Mouse (Mus musculus): ENCODE data around the gene Ttc25. TPM values are rescaled to one million over a fixed set of nuclear protein-coding genes. Genes with fewer than 3 reads are reported as not detected.

Gene Ttc25
- polyA plus RNA-seq (2012; rRNA removed) = 0.04 and 0.07 TPM in 2 replicates

GRCm38 (mm10) chr11:100544832-100545745 lies at the start of gene Ttc25:
Gene Ttc25, plus strand, starts transcription at chr11:100545607.
- Histone ChIP-seq H3K4me3 (ENCODE audit: extremely low read depth, insufficient read depth, insufficient read length) (peak within 1 kb of the TSS; percentile 52), H3K27me3 (ENCODE audit: control insufficient read depth, insufficient read depth, low read length) (no peaks in the 10 kb centered on the region), H3K36me3 (ENCODE audit: control insufficient read depth, insufficient read depth, low read length) (no peaks in the 10 kb centered on the region), H3K27ac (ENCODE audit: insufficient read depth, low read length) (peak within 1 kb of the TSS; percentile 96), H3K4me1 (ENCODE audit: control insufficient read depth, insufficient read depth, insufficient read length) (peaks cover 9% of the 10 kb centered on the region)
- DNase-seq (ENCODE audit: low read depth in 1 of 2, low spot score in 2 of 2) = peak; percentile 81 to 83
- WGBS = 5% methylated on average over 28 of the region's 28 CpGs
- TF ChIP-seq CTCF (IDR thresholded peaks at IDR 0.05; ENCODE audit: extremely low read depth, insufficient read depth, insufficient read length, insufficient replicate concordance) (no peak), POLR2A (IDR thresholded peaks at IDR 0.05; ENCODE audit: low read depth, low read length) (peak; percentile 55)

- no peak for DNase-seq (ENCODE audit: low read depth in 1 of 2, low spot score in 2 of 2)
- no peaks in the 10 kb centered on the region for H3K4me1 ChIP-seq (ENCODE audit: control insufficient read depth, insufficient read depth, insufficient read length)
- no peaks in the 10 kb centered on the region for H3K27me3 ChIP-seq (ENCODE audit: control insufficient read depth, insufficient read depth, low read length)
- TF ChIP-seq CTCF (IDR thresholded peaks at IDR 0.05; ENCODE audit: extremely low read depth, insufficient read depth, insufficient read length, insufficient replicate concordance) (no peak), POLR2A (IDR thresholded peaks at IDR 0.05; ENCODE audit: low read depth, low read length) (no peak)
- H3K36me3 ChIP-seq (ENCODE audit: control insufficient read depth, insufficient read depth, low read length) = peaks cover 51% of the 10 kb centered on the region
- no peak overlapping the region for H3K27ac ChIP-seq (ENCODE audit: insufficient read depth, low read length)
- WGBS = 84% methylated on average over 3 of the region's 3 CpGs
- no peak overlapping the region for H3K4me3 ChIP-seq (ENCODE audit: extremely low read depth, insufficient read depth, insufficient read length)
Measured at GRCm38 (mm10) chr11:100500241-100500640, 45.2 kb upstream of the Ttc25 start.

- Histone ChIP-seq H3K27ac (ENCODE audit: insufficient read depth, low read length) (no peak overlapping the region), H3K4me3 (ENCODE audit: extremely low read depth, insufficient read depth, insufficient read length) (no peak overlapping the region), H3K27me3 (ENCODE audit: control insufficient read depth, insufficient read depth, low read length) (no peaks in the 10 kb centered on the region), H3K36me3 (ENCODE audit: control insufficient read depth, insufficient read depth, low read length) (peaks cover 51% of the 10 kb centered on the region), H3K4me1 (ENCODE audit: control insufficient read depth, insufficient read depth, insufficient read length) (no peaks in the 10 kb centered on the region)
- WGBS = 73% methylated on average over 7 of the region's 7 CpGs
- TF ChIP-seq POLR2A (IDR thresholded peaks at IDR 0.05; ENCODE audit: low read depth, low read length) (no peak), CTCF (IDR thresholded peaks at IDR 0.05; ENCODE audit: extremely low read depth, insufficient read depth, insufficient read length, insufficient replicate concordance) (no peak)
- DNase-seq (ENCODE audit: low read depth in 1 of 2, low spot score in 2 of 2) = no peak
Measured at GRCm38 (mm10) chr11:100500651-100501050, 44.8 kb upstream of the Ttc25 start.

GRCm38 (mm10) chr11:100501321-100501720 lies 44.1 kb upstream of the Ttc25 start:
- DNase-seq (ENCODE audit: low read depth in 1 of 2, low spot score in 2 of 2) = no peak
- Histone ChIP-seq H3K27me3 (ENCODE audit: control insufficient read depth, insufficient read depth, low read length) (no peaks in the 10 kb centered on the region), H3K36me3 (ENCODE audit: control insufficient read depth, insufficient read depth, low read length) (peaks cover 46% of the 10 kb centered on the region), H3K4me1 (ENCODE audit: control insufficient read depth, insufficient read depth, insufficient read length) (no peaks in the 10 kb centered on the region), H3K4me3 (ENCODE audit: extremely low read depth, insufficient read depth, insufficient read length) (no peak overlapping the region), H3K27ac (ENCODE audit: insufficient read depth, low read length) (no peak overlapping the region)
- 50% methylated on average over 6 of the region's 6 CpGs for WGBS
- no peak for TF ChIP-seq CTCF (IDR thresholded peaks at IDR 0.05; ENCODE audit: extremely low read depth, insufficient read depth, insufficient read length, insufficient replicate concordance)
- TF ChIP-seq POLR2A (IDR thresholded peaks at IDR 0.05; ENCODE audit: low read depth, low read length) = no peak

GRCm38 (mm10) chr11:100504990-100505660 lies 40.3 kb upstream of the Ttc25 start:
- Histone ChIP-seq H3K4me3 (ENCODE audit: extremely low read depth, insufficient read depth, insufficient read length) (no peak overlapping the region), H3K4me1 (ENCODE audit: control insufficient read depth, insufficient read depth, insufficient read length) (no peaks in the 10 kb centered on the region), H3K27me3 (ENCODE audit: control insufficient read depth, insufficient read depth, low read length) (no peaks in the 10 kb centered on the region), H3K36me3 (ENCODE audit: control insufficient read depth, insufficient read depth, low read length) (peaks cover 36% of the 10 kb centered on the region), H3K27ac (ENCODE audit: insufficient read depth, low read length) (no peak overlapping the region)
- DNase-seq (ENCODE audit: low read depth in 1 of 2, low spot score in 2 of 2) = no peak
- TF ChIP-seq CTCF (IDR thresholded peaks at IDR 0.05; ENCODE audit: extremely low read depth, insufficient read depth, insufficient read length, insufficient replicate concordance) = no peak
- TF ChIP-seq POLR2A (IDR thresholded peaks at IDR 0.05; ENCODE audit: low read depth, low read length) = no peak
- WGBS = 93% methylated on average over 12 of the region's 12 CpGs

- WGBS = 97% methylated on average over 8 of the region's 8 CpGs
- TF ChIP-seq POLR2A (IDR thresholded peaks at IDR 0.05; ENCODE audit: low read depth, low read length) (no peak), CTCF (IDR thresholded peaks at IDR 0.05; ENCODE audit: extremely low read depth, insufficient read depth, insufficient read length, insufficient replicate concordance) (no peak)
Measured at GRCm38 (mm10) chr11:100505997-100506396, 39.4 kb upstream of the Ttc25 start.

More at GRCm38 (mm10) chr11:100505997-100506396, 39.4 kb upstream of the Ttc25 start:
- no peak for DNase-seq (ENCODE audit: low read depth in 1 of 2, low spot score in 2 of 2)
- Histone ChIP-seq H3K4me3 (ENCODE audit: extremely low read depth, insufficient read depth, insufficient read length) (no peak overlapping the region), H3K4me1 (ENCODE audit: control insufficient read depth, insufficient read depth, insufficient read length) (no peaks in the 10 kb centered on the region), H3K27ac (ENCODE audit: insufficient read depth, low read length) (no peak overlapping the region), H3K27me3 (ENCODE audit: control insufficient read depth, insufficient read depth, low read length) (no peaks in the 10 kb centered on the region), H3K36me3 (ENCODE audit: control insufficient read depth, insufficient read depth, low read length) (peaks cover 37% of the 10 kb centered on the region)
